Mouse (Mus musculus) cerebellum, postnatal 36 days (tissue): Measurements from ENCODE around the gene Dnajc30.
"Not testable (repeated sequence)": the region's sequence is repeated elsewhere in the genome, so short reads cannot be mapped to it uniquely, and the experiment has no call there.

Experiments used
- DNase-seq, 2 experiments: peaks; one replicate each; pipeline ENCODE4 v3.0.0; 2021 to 2022; ENCODE audit warnings: mixed read lengths in 2 of 2

Dnajc30 gene

GRCm38 (mm10) chr5:135064909-135065446, 976 bp downstream of the Dnajc30 start, which contains the start of gene Bud23:
Gene Bud23 (minus strand): TSS chr5:135064959.
- DNase-seq: not testable (repeated sequence)

DNA sequence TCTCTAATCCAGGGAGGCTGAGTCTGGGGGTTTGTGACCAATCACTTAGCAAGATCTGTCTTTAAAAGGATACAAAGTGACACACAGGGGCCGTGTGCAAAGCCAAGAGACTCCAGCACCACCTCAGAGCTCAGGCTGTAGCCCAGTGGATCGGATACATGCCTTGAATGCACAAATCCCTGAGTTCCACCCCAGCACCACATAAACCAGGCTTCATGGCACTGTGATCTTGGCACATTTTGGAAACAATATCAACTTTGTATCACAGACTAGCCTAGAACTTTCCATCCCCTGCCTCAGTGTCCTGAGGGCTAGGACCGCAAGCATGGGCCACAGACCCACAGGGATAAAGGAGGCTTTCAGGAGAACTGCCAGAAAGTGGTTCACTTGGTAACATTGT, 2.0 kb downstream of the Dnajc30 start:
- DNase-seq: no peak

- DNase-seq: no peak
These were observed 6.4 kb downstream of the Dnajc30 start for GRCm38 (mm10) chr5:135070448-135070847.

DNA sequence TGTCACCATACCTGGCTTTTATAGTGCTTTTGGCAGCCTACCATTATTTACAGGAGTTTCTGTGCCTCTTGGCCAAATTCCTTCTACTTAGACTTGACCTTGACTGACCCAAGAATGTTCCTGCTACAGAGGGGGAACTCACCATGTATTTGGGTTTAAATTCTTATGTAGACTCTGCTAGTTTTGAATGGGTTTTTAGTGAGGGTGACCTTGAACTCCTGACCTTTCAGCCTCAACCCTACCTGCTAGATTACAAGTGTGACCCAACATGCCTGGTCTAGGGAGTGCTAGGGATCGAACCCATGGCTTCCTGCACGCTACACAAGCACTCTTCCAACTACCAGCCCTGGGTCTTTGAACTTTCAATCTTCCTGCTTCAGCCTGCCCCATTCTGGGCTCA, 8.1 kb downstream of the Dnajc30 start:
- DNase-seq: no peak

GRCm38 (mm10) chr5:135072720-135073119, 8.7 kb downstream of the Dnajc30 start:
- DNase-seq: no peak

DNA sequence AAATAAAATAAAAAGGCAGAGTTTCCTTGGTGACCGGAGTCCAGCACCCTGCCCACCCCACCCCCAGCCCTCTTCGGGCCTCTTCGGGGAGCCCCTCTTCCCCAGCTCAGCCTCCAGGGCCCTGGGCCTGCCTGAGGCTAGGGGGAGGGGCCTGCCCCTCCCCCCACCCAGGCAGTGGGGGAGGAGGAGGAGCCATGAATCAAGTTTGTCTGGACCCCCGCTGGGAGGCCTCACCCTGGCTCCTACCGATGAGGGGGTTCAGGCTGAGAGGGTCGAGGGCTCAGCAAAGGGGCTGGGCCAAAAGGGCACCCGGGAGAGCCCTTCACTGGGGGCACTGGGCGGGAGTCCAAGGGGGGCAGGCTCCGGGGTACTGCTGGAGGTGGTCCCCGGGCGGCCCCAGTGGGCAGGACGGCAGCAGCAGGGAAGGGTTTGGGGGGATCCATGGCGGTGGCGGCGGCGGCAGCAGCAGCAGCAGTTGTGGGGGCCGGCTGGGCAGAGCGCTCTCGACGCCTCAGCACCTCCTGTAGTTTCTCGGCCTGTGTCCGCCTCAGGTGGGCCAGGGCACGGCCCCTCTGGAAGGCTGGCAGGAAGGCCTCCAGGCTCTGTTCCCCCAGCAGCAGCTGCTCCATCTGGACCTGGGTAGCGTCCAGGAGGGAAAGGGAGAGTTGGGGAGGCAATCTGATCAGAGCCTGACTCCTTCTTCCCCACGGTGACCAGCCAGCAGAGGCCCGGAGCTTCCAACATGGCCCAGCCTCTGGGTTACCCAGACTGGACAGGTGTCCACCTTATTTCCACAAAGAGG, 9.5 kb downstream of the Dnajc30 start:
- peak in 1 of 2 experiments; percentile 25 for DNase-seq

GRCm38 (mm10) chr5:135075655-135076054, 11.7 kb downstream of the Dnajc30 start:
- DNase-seq: no peak

DNA sequence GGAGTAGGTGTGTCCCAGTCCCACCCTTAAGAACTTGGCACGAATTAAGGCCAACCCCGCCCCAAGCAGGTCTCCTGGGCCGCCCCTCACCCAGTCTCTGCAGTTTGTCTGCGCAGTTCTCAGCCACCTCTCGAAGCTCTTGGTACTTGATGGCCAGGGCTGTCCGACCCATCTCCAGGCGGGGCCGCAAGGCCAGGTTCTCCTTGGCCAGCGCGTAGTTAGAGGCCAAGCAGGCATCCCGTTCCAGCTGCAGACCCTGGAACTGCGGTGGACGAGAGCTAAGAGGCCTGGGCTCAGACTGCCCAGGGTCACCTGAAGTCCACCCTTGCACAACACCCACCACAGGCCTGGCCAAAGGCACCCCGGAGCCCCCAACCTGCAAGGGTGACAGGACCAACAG, 12.4 kb downstream of the Dnajc30 start:
- no peak for DNase-seq

- DNase-seq: peak; percentile 21 to 35
These were observed 13.0 kb downstream of the Dnajc30 start for GRCm38 (mm10) chr5:135076931-135077505.

- peak; percentile 95 to 96 for DNase-seq
These were observed 13.8 kb downstream of the Dnajc30 start, which contains the start of gene Vps37d for GRCm38 (mm10) chr5:135077564-135078481. Gene Vps37d (minus strand): TSS chr5:135078266.

- no peak for DNase-seq
These were observed 14.4 kb downstream of the Dnajc30 start for GRCm38 (mm10) chr5:135078482-135078810.

GRCm38 (mm10) chr5:135079578-135079977, 15.6 kb downstream of the Dnajc30 start:
- no peak for DNase-seq

- DNase-seq: no peak
These were observed 16.5 kb downstream of the Dnajc30 start for GRCm38 (mm10) chr5:135080539-135080938.

- DNase-seq: no peak
These were observed 22.9 kb downstream of the Dnajc30 start for GRCm38 (mm10) chr5:135086871-135087270.

DNA sequence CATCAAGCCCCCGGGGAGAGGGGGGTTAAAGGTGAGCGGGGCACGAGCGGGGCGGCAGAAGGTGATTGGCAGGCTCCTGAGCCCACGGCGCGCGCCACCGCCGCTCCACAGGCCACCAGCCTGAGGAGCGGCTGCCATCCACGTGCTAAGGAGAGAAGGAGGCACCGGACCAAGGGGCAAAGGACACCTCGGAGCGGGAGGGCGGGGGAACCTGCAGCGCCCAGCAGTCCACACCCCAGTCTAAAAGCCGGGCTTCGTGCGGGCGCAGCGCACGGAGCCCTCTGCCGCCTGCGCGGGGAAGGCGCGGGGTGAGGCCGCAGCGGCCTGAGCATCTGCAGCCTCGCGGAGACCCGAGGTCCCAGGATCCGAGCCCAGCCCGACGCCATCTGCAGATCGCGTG, 25.7 kb downstream of the Dnajc30 start, which contains the start of gene Mlxipl:
Mlxipl (plus strand) TSS at position 238 of the 400 bp plus-strand sequence.
- no peak for DNase-seq

- no peak for DNase-seq
These were observed 37.0 kb downstream of the Dnajc30 start for GRCm38 (mm10) chr5:135100981-135101380.

GRCm38 (mm10) chr5:135103999-135104660, 40.1 kb downstream of the Dnajc30 start:
- DNase-seq: peak in 1 of 2 experiments; percentile 8

GRCm38 (mm10) chr5:135106758-135107256, 42.8 kb downstream of the Dnajc30 start:
- peak; percentile 27 to 36 for DNase-seq

DNA sequence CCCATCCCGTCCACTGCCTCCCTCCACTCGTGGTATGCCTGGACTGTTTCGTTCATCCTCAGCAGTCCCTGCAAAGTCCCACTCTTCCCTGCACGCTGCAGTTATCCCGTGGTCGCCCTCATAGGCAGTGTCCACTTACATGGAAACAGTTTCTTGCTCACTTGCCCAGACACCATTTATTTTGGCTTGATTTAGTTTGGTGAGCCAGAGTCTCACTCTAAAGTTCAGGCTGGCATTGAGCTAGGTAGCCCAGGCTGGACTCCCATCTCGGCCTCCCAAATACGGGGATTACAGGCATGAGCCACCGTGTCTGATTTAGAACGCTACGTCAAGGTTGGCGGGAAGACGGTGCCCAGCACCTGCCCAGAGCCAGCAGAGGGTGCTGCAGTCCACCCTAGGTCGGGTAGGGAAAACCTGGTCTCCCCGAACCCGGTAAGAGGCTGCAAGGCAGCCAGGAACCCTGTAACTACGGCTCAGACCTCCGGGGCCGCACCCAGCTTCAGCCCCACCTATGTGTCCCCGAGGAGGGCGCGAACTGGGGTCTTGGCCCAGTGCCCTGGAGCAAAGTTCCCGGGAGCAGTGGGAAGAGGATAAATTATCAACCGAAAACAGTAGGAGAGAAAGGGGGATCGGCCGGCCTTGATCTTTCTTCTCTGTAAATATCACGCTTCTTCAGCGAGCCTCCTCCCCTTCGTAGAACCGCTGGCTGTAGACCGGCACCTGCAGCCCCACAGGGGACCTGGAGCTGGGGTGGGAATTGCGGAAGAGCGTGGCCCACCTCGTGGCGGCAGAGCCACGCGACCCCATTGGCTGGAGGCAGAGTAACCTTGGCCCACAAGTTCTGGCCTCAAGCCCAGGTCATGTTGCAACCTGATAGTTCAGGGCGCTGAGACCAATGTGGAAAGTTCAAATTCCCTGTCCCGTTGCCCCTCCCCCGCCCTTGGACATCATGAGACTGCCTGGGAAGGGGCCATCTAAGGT, 43.8 kb downstream of the Dnajc30 start:
- peak; percentile 45 to 52 for DNase-seq

DNA sequence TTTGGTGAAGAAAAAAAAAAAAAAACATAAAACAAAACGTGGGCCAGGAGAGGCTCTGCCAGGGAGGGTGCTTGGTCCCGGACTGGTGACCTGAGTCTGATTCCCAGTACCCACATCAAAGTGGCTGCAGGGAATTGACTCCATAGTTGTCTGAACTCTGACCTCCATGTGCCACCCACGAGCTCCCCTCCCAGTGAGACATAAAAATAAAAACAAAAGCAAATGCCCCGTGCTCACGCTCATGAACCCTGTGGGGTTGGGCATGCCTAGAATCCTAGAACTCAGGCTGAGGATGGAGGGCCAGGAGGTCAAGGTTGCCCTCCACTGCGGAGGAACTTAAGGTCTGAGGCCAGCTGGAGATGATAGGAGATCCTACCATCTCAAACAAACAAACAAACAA, 45.0 kb downstream of the Dnajc30 start:
- DNase-seq: no peak

GRCm38 (mm10) chr5:135109426-135109825, 45.4 kb downstream of the Dnajc30 start:
- DNase-seq: no peak
